Mouse (Mus musculus): ENCODE measurements around the gene Gjb4. TPM values are rescaled to one million over a fixed set of nuclear protein-coding genes. Genes with fewer than 3 reads are reported as not detected.

The Gjb4 gene
- polyA plus RNA-seq, 1 experiment from 2014 or later: 0.10 TPM

- Histone ChIP-seq H3K4me3 (ENCODE audit: low read depth, low read length) (no peak within 1 kb of the TSS), H3K27ac (ENCODE audit: low read depth, low read length) (no peak within 1 kb of the TSS), H3K4me2 (no peak within 1 kb of the TSS), H3K36me3 (ENCODE audit: control insufficient read depth, insufficient read depth, low read length) (no peaks in the 10 kb centered on the region), H3K4me1 (ENCODE audit: control insufficient read depth, insufficient read depth, low read length) (no peaks in the 10 kb centered on the region), H3K27me3 (ENCODE audit: control insufficient read depth, insufficient read depth, low read length) (no peaks in the 10 kb centered on the region), H3K9ac (ENCODE audit: low read length) (no peak within 1 kb of the TSS), H3K9me3 (ENCODE audit: control insufficient read depth, low read length) (no peaks in the 10 kb centered on the region)
- DNase-seq (ENCODE audit: low spot score, missing footprints) (no peak), ATAC-seq (ENCODE audit: low FRiP score) (no peak)
- WGBS: 26% methylated on average over 5 of the region's 5 CpGs
These were observed 4.1 kb upstream of the Gjb4 start, which contains the start of gene Gjb5 for GRCm38 (mm10) chr4:127358018-127358417. TSS of gene Gjb5 (minus strand) at chr4:127358181.

DNA sequence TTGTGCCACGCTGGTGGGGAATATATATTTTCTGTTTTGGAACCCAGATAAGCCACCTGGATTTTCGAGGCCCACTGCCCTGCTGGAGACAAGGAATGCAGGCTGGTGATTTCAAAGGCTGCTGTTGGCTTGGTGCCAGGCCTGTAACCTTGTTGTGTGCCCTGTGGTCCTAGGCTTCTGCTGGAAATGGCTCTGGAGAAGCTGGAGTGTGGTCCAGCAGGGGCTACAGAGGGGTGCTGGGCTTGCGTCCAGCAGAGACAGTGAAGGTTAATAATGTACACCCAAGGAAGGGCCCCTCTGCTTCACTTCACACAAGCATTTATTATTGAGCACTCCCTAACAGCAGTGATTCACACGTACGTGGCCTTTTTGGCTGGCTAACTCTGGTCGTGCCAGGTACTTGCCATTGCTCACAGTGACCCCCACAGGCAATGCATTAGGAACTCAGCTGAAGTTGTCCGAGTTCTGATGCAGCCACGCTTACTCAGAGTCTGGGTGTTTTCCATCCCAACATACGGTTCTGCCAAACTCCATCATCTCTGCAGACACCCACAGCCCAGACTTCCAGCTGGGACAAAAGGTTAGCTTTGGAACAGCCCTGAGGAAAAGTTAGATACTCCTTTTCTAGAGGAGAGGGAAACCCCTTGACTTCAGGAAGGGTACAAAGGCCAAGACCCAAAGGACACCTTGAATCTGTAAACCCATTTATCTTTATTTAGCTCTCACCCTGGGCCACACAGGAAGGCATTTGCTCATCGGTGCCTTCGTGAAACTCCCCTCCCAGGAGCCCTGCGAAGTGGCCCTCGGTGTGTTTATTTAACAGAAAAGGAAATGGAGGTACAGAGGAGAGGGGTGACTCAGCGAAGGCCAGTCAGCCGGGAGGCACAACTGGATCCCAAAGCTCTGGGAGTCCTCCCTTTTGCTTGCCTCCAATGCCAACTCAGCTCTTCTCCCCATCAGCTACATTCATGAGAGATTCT lies 915 bp upstream of the Gjb4 start:
- no peak for ATAC-seq (ENCODE audit: low FRiP score)
- Histone ChIP-seq H3K27ac (ENCODE audit: low read depth, low read length) (no peak overlapping the region), H3K4me1 (ENCODE audit: control insufficient read depth, insufficient read depth, low read length) (no peaks in the 10 kb centered on the region; the same call in 1 of the 2 replicates), H3K36me3 (ENCODE audit: control insufficient read depth, insufficient read depth, low read length) (no peaks in the 10 kb centered on the region), H3K4me2 (no peak overlapping the region), H3K9ac (ENCODE audit: low read length) (no peak overlapping the region), H3K27me3 (ENCODE audit: control insufficient read depth, insufficient read depth, low read length) (no peaks in the 10 kb centered on the region), H3K9me3 (ENCODE audit: control insufficient read depth, low read length) (no peaks in the 10 kb centered on the region), H3K4me3 (ENCODE audit: low read depth, low read length) (no peak overlapping the region)
- whole genome bisulfite sequencing: 80% methylated on average over 15 of the region's 15 CpGs
- no peak for DNase-seq (ENCODE audit: low spot score, missing footprints)

- Histone ChIP-seq H3K4me1 (ENCODE audit: control insufficient read depth, insufficient read depth, low read length) (no peaks in the 10 kb centered on the region; the same call in 1 of the 2 replicates), H3K27ac (ENCODE audit: low read depth, low read length) (no peak overlapping the region), H3K36me3 (ENCODE audit: control insufficient read depth, insufficient read depth, low read length) (no peaks in the 10 kb centered on the region), H3K4me3 (ENCODE audit: low read depth, low read length) (no peak overlapping the region), H3K9ac (ENCODE audit: low read length) (no peak overlapping the region), H3K27me3 (ENCODE audit: control insufficient read depth, insufficient read depth, low read length) (no peaks in the 10 kb centered on the region), H3K9me3 (ENCODE audit: control insufficient read depth, low read length) (no peaks in the 10 kb centered on the region), H3K4me2 (no peak overlapping the region)
- WGBS: 50% methylated on average over 1 of the region's 1 CpGs
- DNase-seq (ENCODE audit: low spot score, missing footprints): no peak
- no peak for ATAC-seq (ENCODE audit: low FRiP score)
These were observed 1.3 kb downstream of the Gjb4 start for GRCm38 (mm10) chr4:127352594-127352993.

DNA sequence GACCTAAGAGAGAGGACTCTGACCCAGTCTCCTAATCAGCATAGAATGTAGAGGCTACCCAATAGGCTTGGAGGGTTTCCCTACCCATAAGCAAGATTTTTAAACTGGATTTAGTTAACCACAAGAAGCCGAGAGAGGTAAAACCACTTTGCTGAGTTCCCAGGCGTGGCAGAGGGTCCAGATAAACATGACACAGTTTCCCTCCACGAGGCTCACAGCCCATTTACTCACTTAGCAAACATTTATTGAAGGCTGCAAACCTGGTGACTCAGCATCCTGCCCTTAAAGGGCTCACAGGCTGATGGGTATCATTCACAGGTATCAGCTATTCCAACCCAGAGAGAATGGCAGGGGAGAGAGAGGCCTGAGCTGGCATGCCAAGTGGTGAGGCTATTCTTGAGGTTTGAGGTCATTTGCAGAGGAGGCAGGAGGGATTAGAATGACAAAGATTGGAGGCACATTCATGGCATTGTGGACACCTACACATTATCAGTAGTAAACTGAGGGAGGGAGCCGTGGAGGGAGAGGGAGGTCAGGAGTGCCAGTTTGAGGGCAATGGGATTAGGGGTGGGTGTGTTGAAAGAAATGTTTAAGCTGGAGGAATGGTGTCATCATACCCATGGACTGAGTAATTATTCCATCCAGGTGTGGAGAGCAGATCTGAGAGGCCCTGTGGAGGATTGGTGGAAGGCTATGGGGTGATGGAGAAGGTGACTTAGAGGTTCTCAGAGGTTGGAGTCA lies 4.2 kb downstream of the Gjb4 start:
- Histone ChIP-seq H3K9me3 (ENCODE audit: control insufficient read depth, low read length) (no peaks in the 10 kb centered on the region), H3K4me2 (no peak overlapping the region), H3K9ac (ENCODE audit: low read length) (no peak overlapping the region), H3K4me3 (ENCODE audit: low read depth, low read length) (no peak overlapping the region), H3K4me1 (ENCODE audit: control insufficient read depth, insufficient read depth, low read length) (no peaks in the 10 kb centered on the region; the same call in 1 of the 2 replicates), H3K27me3 (ENCODE audit: control insufficient read depth, insufficient read depth, low read length) (no peaks in the 10 kb centered on the region), H3K27ac (ENCODE audit: low read depth, low read length) (no peak overlapping the region), H3K36me3 (ENCODE audit: control insufficient read depth, insufficient read depth, low read length) (no peaks in the 10 kb centered on the region)
- no peak for ATAC-seq (ENCODE audit: low FRiP score)
- no peak for DNase-seq (ENCODE audit: low spot score, missing footprints)
- WGBS: 59% methylated on average over 4 of the region's 4 CpGs

DNA sequence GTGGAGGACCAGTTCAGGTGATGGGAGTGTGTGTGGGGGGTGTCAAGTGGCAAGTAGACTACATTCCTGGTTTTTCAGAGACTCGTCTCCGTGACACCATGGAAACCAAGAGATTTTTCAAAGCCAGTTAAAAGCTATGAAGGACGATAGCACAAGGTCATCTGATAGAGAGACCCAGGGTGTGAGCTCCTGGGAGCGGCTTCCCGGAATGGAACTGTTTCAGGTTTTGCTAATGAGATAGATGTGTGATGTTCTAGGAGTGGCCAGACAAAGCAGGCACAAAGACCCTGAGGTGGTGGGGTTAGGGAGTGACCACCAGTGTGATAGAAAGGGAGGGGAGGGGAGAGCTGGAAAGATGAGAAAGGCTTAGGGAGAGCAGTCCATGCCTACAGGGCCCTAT lies 8.9 kb downstream of the Gjb4 start:
- Histone ChIP-seq H3K36me3 (ENCODE audit: control insufficient read depth, insufficient read depth, low read length) (no peaks in the 10 kb centered on the region), H3K9me3 (ENCODE audit: control insufficient read depth, low read length) (no peaks in the 10 kb centered on the region), H3K27me3 (ENCODE audit: control insufficient read depth, insufficient read depth, low read length) (no peaks in the 10 kb centered on the region), H3K4me3 (ENCODE audit: low read depth, low read length) (no peak overlapping the region), H3K4me2 (no peak overlapping the region), H3K4me1 (ENCODE audit: control insufficient read depth, insufficient read depth, low read length) (no peaks in the 10 kb centered on the region), H3K27ac (ENCODE audit: low read depth, low read length) (no peak overlapping the region), H3K9ac (ENCODE audit: low read length) (no peak overlapping the region)
- WGBS: 86% methylated on average over 5 of the region's 5 CpGs
- ATAC-seq (ENCODE audit: low FRiP score) (no peak), DNase-seq (ENCODE audit: low spot score, missing footprints) (no peak)

DNA sequence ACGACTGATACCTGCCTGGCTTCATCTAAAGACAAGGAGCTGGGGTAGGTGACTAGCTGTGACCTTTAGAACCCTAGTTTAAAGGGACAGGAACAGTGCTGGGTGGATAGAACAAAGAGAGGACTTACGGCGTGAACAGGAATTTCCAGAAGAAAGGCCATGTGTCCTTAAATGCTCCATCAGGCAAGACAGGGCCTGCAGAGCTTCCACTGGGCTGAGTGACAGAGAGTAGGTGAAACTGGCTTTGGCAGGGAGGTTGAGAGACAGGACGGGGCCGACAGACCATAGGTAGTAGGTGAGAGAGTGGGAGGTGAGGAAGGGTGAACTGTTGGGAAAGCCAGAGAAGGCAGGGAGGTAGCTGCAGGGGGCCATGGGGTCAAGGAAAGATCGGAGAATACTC lies 12.5 kb downstream of the Gjb4 start:
- no peak overlapping the region for H3K9ac ChIP-seq (ENCODE audit: low read length)
- no peak overlapping the region for H3K4me3 ChIP-seq (ENCODE audit: low read depth, low read length)
- no peaks in the 10 kb centered on the region for H3K4me1 ChIP-seq (ENCODE audit: control insufficient read depth, insufficient read depth, low read length)
- no peak for DNase-seq (ENCODE audit: low spot score, missing footprints)
- H3K4me2 ChIP-seq: no peak overlapping the region
- H3K27me3 ChIP-seq (ENCODE audit: control insufficient read depth, insufficient read depth, low read length): no peaks in the 10 kb centered on the region
- no peak overlapping the region for H3K27ac ChIP-seq (ENCODE audit: low read depth, low read length)
- 70% methylated on average over 6 of the region's 6 CpGs for WGBS
- no peaks in the 10 kb centered on the region for H3K9me3 ChIP-seq (ENCODE audit: control insufficient read depth, low read length)
- H3K36me3 ChIP-seq (ENCODE audit: control insufficient read depth, insufficient read depth, low read length): no peaks in the 10 kb centered on the region
- no peak for ATAC-seq (ENCODE audit: low FRiP score)

DNA sequence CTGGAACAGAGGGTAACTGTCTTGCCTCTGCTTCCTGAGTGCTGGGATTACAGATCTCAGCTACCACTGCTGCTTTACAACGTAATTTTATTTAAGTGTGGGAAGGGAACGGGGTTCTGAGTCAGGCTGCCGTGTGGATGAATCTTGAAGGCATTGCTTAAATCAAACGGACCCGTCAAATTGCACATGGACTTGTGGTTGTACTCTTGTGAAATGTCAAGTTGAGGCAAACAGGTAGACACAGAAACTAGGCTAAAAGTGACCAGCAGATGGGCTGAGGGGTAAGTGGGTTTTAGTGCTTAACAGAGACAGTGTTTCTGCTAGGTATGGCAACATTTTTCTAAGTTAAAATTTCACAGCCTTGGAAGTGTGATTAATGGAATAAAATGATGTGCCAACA lies 16.2 kb downstream of the Gjb4 start:
- WGBS: 88% methylated on average over 5 of the region's 5 CpGs
- Histone ChIP-seq H3K9ac (ENCODE audit: low read length) (no peak overlapping the region), H3K4me1 (ENCODE audit: control insufficient read depth, insufficient read depth, low read length) (no peaks in the 10 kb centered on the region), H3K27ac (ENCODE audit: low read depth, low read length) (no peak overlapping the region), H3K27me3 (ENCODE audit: control insufficient read depth, insufficient read depth, low read length) (no peaks in the 10 kb centered on the region), H3K9me3 (ENCODE audit: control insufficient read depth, low read length) (no peaks in the 10 kb centered on the region), H3K36me3 (ENCODE audit: control insufficient read depth, insufficient read depth, low read length) (no peaks in the 10 kb centered on the region), H3K4me2 (no peak overlapping the region), H3K4me3 (ENCODE audit: low read depth, low read length) (no peak overlapping the region)
- no peak for ATAC-seq (ENCODE audit: low FRiP score)
- DNase-seq (ENCODE audit: low spot score, missing footprints): no peak

- WGBS: 43% methylated on average over 5 of the region's 5 CpGs
- Histone ChIP-seq H3K4me1 (ENCODE audit: control insufficient read depth, insufficient read depth, low read length) (peaks cover 8% of the 10 kb centered on the region; the same call in 1 of the 2 replicates), H3K4me2 (no peak overlapping the region), H3K9me3 (ENCODE audit: control insufficient read depth, low read length) (no peaks in the 10 kb centered on the region), H3K36me3 (ENCODE audit: control insufficient read depth, insufficient read depth, low read length) (no peaks in the 10 kb centered on the region), H3K27ac (ENCODE audit: low read depth, low read length) (no peak overlapping the region), H3K27me3 (ENCODE audit: control insufficient read depth, insufficient read depth, low read length) (peaks cover 21% of the 10 kb centered on the region), H3K4me3 (ENCODE audit: low read depth, low read length) (no peak overlapping the region), H3K9ac (ENCODE audit: low read length) (no peak overlapping the region)
- ATAC-seq (ENCODE audit: low FRiP score) (no peak), DNase-seq (ENCODE audit: low spot score, missing footprints) (no peak)
These were observed 18.9 kb downstream of the Gjb4 start for GRCm38 (mm10) chr4:127334870-127335504.

Data from midbrain, embryonic 11.5 days (tissue).